Mouse (Mus musculus) liver, postnatal 0 days (tissue): ENCODE measurements at regions not wholly inside any gene's neighbourhood (a gene's known extent, or its start where the extent isn't known, plus 50 kb on each side); places are given as distances from the start of the nearest gene placed in this dataset.

Experiments
- ATAC-seq: fragments of 200-750 bp; cut with Nextera tagmentation; 2 replicates; pipeline ENCODE4 v1.8.0; 2017; ENCODE audit warnings: mild to moderate bottlenecking, moderate library complexity
- DNase-seq: peaks from one replicate; pipeline ENCODE4 v3.0.0-alpha.2; 2016
- H3K27ac ChIP-seq: fragments of 300-500 bp; sonication (generic); 2 replicates; pipeline ENCODE4 v1.5.1; 2014; ENCODE audit warnings: antibody characterized with exemption, moderate library complexity, mild to moderate bottlenecking, low read depth
- H3K27me3 ChIP-seq: fragments of 300-500 bp; sonication (generic); 2 replicates; pipeline ENCODE4 v1.6.1; 2014; ENCODE audit warnings: low read length, control low read depth, mixed read lengths; ENCODE audit not compliant: insufficient read depth
- H3K36me3 ChIP-seq: fragments of 300-500 bp; sonication (generic); replicated peaks from 2 replicates; pipeline ENCODE4 v1.6.1; 2014; ENCODE audit warnings: mild to moderate bottlenecking, control low read depth, low read length, moderate library complexity, mixed read lengths; ENCODE audit not compliant: insufficient read depth
- H3K4me1 ChIP-seq: fragments of 300-500 bp; sonication (generic); 2 replicates; pipeline ENCODE4 v1.6.1; 2014; ENCODE audit warnings: antibody characterized with exemption, mild to moderate bottlenecking, control low read depth; ENCODE audit not compliant: insufficient read depth
- H3K4me2 ChIP-seq: fragments of 300-500 bp; sonication (generic); 2 replicates; pipeline ENCODE4 v1.6.1; 2014; ENCODE audit warnings: low read depth, mild to moderate bottlenecking, low read length, moderate library complexity, mixed read lengths
- H3K4me3 ChIP-seq: fragments of 300-500 bp; sonication (generic); 2 replicates; pipeline ENCODE4 v1.5.1; 2014; ENCODE audit warnings: low read depth, low read length
- H3K9ac ChIP-seq: fragments of 300-500 bp; sonication (generic); replicated peaks from 2 replicates; pipeline ENCODE4 v1.6.1; 2014; ENCODE audit warnings: mild to moderate bottlenecking, moderate library complexity
- H3K9me3 ChIP-seq: fragments of 300-500 bp; sonication (generic); 2 replicates; pipeline ENCODE4 v1.6.1; 2016; ENCODE audit warnings: mild to moderate bottlenecking, control low read depth, low read length, mixed read lengths
- CTCF ChIP-seq: sonication (generic); IDR thresholded peaks from 2 replicates; pipeline ENCODE4 v1.5.1; 2016; ENCODE audit warnings: antibody characterized with exemption, low read depth
- EP300 ChIP-seq: IDR thresholded peaks from 2 replicates; pipeline ENCODE4 v1.6.1; 2016; ENCODE audit warnings: antibody characterized with exemption, low read depth, mild to moderate bottlenecking
- WGBS: fragments of 180-500 bp; shearing (Covaris S2); extraction: QIAGEN DNeasy Blood & Tissue Kit; methylation state at CpG from one replicate; pipeline ENCODE4 v1.1.7; 2014; ENCODE audit not compliant: insufficient replicate concordance; 5-methylcytosine and 5-hydroxymethylcytosine counted together

DNA sequence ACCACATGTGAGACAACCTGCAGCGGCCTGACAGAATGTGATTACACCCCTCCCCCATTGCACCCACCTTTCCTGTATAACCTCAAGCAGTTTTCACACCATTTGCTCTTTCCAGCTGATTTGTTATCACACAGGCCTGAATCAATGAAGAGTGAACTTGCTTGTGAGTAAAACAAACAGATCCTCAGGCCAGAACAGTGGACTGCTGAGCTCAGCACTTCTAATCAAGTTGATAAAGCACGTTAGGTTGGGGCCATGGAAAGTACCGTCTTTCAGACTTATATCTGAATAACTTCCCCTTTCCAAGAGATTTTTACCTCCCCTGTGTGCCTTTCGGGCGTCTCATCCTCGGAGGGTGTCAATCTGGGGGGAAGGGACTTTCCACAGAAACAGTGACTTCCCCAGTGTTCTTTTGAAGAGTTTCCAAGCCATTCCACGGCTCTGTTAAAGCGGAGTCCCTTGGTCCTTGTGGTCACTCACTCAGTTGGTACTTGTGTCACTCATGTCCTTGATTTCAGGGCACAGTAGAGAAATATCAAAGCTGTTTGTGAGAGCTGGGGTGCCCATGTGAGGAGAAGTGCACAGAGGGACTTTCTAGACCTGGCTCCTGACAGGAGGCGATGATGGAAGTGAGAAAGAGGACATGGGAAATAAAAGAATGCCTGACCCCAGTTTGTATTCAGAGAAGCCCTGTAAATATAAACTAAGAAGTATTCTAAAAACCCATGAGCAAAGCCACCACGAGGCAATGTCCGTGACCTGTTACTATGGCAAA lies 317.9 kb upstream of the Arglu1 start:
- ATAC-seq = 0 out of 2 replicates have a peak, but pooled peaks have one; percentile 19
- no peak overlapping the region for H3K27ac ChIP-seq
- 56% methylated on average over 11 of the region's 11 CpGs for WGBS
- no peak overlapping the region for H3K4me3 ChIP-seq
- no peak overlapping the region for H3K4me2 ChIP-seq
- no peak overlapping the region for H3K9ac ChIP-seq
- no peaks in the 10 kb centered on the region for H3K36me3 ChIP-seq
- TF ChIP-seq EP300 = no peak
- no peak for TF ChIP-seq CTCF
- no peaks in the 10 kb centered on the region for H3K4me1 ChIP-seq
- no peak for DNase-seq
- no peaks in the 10 kb centered on the region for H3K9me3 ChIP-seq
- no peaks in the 10 kb centered on the region for H3K27me3 ChIP-seq

DNA sequence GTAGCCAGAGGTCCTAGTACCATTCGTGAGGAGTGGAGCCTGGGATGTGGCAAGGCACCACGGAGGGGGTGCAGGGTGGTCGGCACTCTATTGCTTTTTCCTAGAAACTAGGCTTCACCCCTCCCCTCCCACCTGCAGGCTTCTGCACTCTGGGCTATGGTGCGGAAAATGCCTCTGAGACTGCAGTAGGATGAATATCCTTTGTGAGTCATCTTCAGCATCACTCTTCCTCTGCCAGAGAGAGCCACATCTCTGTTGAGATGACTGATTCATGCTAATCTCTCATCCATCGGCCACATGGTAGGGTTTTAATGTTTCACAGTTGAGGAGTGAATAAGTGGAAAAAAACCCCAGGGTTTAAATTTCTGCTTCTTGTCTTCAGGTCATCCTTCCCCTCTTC lies 309.6 kb upstream of the Arglu1 start:
- H3K4me2 ChIP-seq = no peak overlapping the region
- ATAC-seq (no peak), DNase-seq (no peak)
- H3K27me3 ChIP-seq = no peaks in the 10 kb centered on the region
- no peaks in the 10 kb centered on the region for H3K4me1 ChIP-seq
- WGBS = 79% methylated on average over 5 of the region's 5 CpGs
- H3K36me3 ChIP-seq = no peaks in the 10 kb centered on the region
- no peaks in the 10 kb centered on the region for H3K9me3 ChIP-seq
- no peak overlapping the region for H3K4me3 ChIP-seq
- no peak for TF ChIP-seq CTCF
- TF ChIP-seq EP300 = no peak
- H3K27ac ChIP-seq = no peak overlapping the region
- no peak overlapping the region for H3K9ac ChIP-seq

DNA sequence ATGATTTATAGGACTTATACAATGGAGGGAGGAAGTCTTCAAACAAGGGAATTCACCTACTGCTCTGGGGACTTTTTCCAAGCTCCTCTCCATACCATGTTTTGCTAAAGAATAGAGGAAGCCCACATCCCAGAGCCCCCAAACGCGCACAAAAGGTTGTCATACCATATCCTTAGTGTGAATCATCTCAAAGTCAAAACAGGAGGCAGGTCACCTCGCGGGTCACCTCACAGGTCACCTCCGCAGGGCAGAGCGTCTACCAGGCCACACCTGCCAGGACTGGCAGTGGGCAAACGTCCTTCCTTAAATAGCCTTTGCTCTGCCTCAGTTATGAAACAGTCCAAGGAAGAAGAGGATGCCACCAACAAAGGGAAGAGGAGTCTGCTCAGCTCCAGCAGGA lies 307.3 kb upstream of the Arglu1 start:
- DNase-seq (no peak), ATAC-seq (no peak)
- TF ChIP-seq CTCF (no peak), EP300 (no peak)
- H3K9ac ChIP-seq = no peak overlapping the region
- 31% methylated on average over 7 of the region's 7 CpGs for WGBS
- H3K4me2 ChIP-seq = no peak overlapping the region
- no peaks in the 10 kb centered on the region for H3K4me1 ChIP-seq
- H3K4me3 ChIP-seq = no peak overlapping the region
- no peaks in the 10 kb centered on the region for H3K27me3 ChIP-seq
- H3K9me3 ChIP-seq = no peaks in the 10 kb centered on the region
- H3K27ac ChIP-seq = no peak overlapping the region
- H3K36me3 ChIP-seq = no peaks in the 10 kb centered on the region

DNA sequence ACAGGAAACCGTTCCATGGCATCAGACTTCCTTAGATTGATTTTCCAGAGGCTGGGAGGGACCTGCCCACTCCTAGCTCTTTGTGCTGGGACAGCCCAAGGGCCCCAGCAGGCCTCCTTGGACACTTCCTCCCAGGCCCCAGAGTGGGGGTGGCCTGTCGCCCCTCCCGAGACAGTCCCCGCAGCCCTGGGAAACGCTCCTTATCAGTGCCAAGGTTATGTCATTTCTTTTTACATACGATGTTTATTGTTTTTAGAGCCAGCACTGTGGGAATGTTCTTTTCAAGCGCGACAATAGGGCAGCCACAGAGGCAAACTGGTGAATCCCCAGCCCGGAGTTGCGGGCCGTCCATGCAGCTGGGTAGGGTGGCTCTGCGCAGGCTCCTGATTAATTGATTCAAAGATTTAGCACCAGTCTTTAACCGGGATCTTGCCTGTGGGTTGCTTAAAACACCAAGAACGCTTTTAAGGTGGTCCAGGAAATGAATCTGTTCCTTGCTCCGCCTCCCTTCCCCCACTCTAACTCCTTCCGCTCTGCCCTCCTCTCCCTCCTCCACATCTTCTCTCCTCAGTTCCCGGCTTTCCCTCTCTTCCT lies 304.4 kb upstream of the Arglu1 start:
- Histone ChIP-seq H3K4me3 (0 out of 2 replicates have a peak overlapping the region, but pooled peaks have one; percentile 4), H3K36me3 (no peaks in the 10 kb centered on the region), H3K4me1 (peaks cover 2% of the 10 kb centered on the region; the same call in 1 of the 2 replicates), H3K9me3 (no peaks in the 10 kb centered on the region), H3K27ac (no peak overlapping the region), H3K4me2 (peak overlapping the region; percentile 42), H3K27me3 (no peaks in the 10 kb centered on the region), H3K9ac (no peak overlapping the region)
- TF ChIP-seq CTCF (no peak), EP300 (peak; percentile 34; the same call in 1 of the 2 replicates)
- ATAC-seq = peak; percentile 77
- WGBS = 7% methylated on average over 17 of the region's 17 CpGs
- DNase-seq = peak; percentile 36

DNA sequence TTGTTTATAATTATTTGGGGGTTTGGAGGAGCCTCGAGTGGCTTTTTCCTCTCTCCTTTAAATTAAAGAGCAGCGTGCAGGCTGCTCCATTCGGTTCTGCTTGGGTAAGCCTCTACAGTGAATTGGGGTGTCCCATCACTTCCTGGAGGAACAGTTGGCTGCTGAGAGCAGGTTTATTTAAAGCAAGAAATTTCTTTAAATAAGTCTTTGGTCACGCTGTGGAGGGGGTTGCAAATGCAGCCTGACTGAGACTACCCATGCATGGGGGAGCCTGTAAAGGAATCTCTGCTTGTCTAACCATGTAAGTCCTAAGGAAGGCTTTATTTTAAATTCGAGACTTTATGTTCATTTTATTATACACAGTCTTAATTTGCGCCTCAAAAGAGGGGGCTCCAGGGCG lies 303.7 kb upstream of the Arglu1 start:
- H3K4me1 ChIP-seq = peaks cover 2% of the 10 kb centered on the region; the same call in 1 of the 2 replicates
- peak overlapping the region; percentile 42; the same call in 1 of the 2 replicates for H3K4me2 ChIP-seq
- ATAC-seq (no peak), DNase-seq (no peak)
- H3K4me3 ChIP-seq = no peak overlapping the region
- H3K27me3 ChIP-seq = no peaks in the 10 kb centered on the region
- H3K27ac ChIP-seq = peak overlapping the region; percentile 22; the same call in 1 of the 2 replicates
- no peaks in the 10 kb centered on the region for H3K36me3 ChIP-seq
- H3K9ac ChIP-seq = no peak overlapping the region
- TF ChIP-seq CTCF (no peak), EP300 (no peak)
- 32% methylated on average over 7 of the region's 7 CpGs for WGBS
- H3K9me3 ChIP-seq = no peaks in the 10 kb centered on the region

DNA sequence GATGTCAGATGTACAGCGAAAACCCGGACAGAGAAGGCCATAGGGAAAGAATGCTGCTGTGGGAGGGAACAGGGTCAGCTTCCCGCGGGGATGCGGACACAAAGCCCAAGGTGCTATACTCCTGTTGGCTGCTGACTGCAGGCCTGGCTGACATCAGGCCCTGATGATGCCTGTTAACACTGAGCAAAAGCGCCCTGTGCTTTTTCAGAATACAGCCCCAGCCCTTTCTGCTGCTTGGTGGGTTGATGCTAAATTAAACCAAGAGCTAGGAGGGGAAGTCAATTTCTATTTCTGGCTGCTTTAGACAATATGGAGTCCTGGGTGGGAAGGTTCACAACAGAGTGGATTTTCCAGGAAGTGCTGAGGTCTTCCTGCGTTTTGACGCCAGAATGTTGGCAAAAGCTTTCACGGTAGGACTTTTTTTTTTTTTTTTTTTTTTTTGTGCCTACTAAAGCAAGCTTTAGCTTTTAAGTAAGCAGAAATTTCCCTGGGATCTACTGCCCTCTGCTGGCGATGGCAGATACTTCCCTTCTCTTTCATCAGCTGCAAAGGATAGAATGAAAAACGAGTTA lies 302.2 kb upstream of the Arglu1 start:
- WGBS = 13% methylated on average over 11 of the region's 11 CpGs
- Histone ChIP-seq H3K9me3 (no peaks in the 10 kb centered on the region), H3K36me3 (no peaks in the 10 kb centered on the region), H3K9ac (no peak overlapping the region), H3K4me3 (no peak overlapping the region), H3K27me3 (no peaks in the 10 kb centered on the region), H3K4me1 (peaks cover 2% of the 10 kb centered on the region; the same call in 1 of the 2 replicates), H3K27ac (no peak overlapping the region), H3K4me2 (0 out of 2 replicates have a peak overlapping the region, but pooled peaks have one; percentile 32)
- TF ChIP-seq EP300 = no peak
- TF ChIP-seq CTCF = peak; percentile 69
- DNase-seq (peak; percentile 77), ATAC-seq (0 out of 2 replicates have a peak, but pooled peaks have one; percentile 17)
